Mouse (Mus musculus) kidney, postnatal 0 days (tissue): Measurements from ENCODE around the gene Rasgef1b. TPM values are rescaled to one million over a fixed set of nuclear protein-coding genes. Genes with fewer than 3 reads are reported as not detected.

ENCODE experiments used
- ATAC-seq: fragments of 200-750 bp; cut with Nextera tagmentation; replicated peaks from 2 replicates; pipeline ENCODE4 v1.8.0; 2017; ENCODE audit warnings: low read depth, moderate number of reproducible peaks, moderate TSS enrichment, moderate library complexity; ENCODE audit not compliant: low FRiP score
- DNase-seq: peaks from one replicate; pipeline ENCODE4 v3.0.0-alpha.2; 2016; ENCODE audit warnings: low spot score
- H3K27ac ChIP-seq: fragments of 300-500 bp; sonication (generic); 2 replicates; pipeline ENCODE4 v1.5.1; 2014; ENCODE audit warnings: mild to moderate bottlenecking
- H3K27me3 ChIP-seq: fragments of 300-500 bp; sonication (generic); 2 replicates; pipeline ENCODE4 v1.6.1; 2014; ENCODE audit warnings: low read length, mixed read lengths; ENCODE audit not compliant: insufficient read depth
- H3K36me3 ChIP-seq: fragments of 300-500 bp; sonication (generic); 2 replicates; pipeline ENCODE4 v1.6.1; 2014; ENCODE audit warnings: low read length, mixed read lengths; ENCODE audit not compliant: insufficient read depth
- H3K4me1 ChIP-seq: fragments of 300-500 bp; sonication (generic); replicated peaks from 2 replicates; pipeline ENCODE4 v1.6.1; 2014; ENCODE audit warnings: antibody characterized with exemption, low read length, mixed read lengths; ENCODE audit not compliant: insufficient read depth
- H3K4me2 ChIP-seq: fragments of 300-500 bp; sonication (generic); 2 replicates; pipeline ENCODE4 v1.6.1; 2014; ENCODE audit warnings: mild to moderate bottlenecking, low read length, moderate library complexity, mixed read lengths
- H3K4me3 ChIP-seq: fragments of 300-500 bp; sonication (generic); replicated peaks from 2 replicates; pipeline ENCODE4 v1.5.1; 2014; ENCODE audit warnings: low read depth, low read length
- H3K9ac ChIP-seq: fragments of 300-500 bp; sonication (generic); 2 replicates; pipeline ENCODE4 v1.6.1; 2014; ENCODE audit warnings: low read depth, low read length
- H3K9me3 ChIP-seq: fragments of 300-500 bp; sonication (generic); replicated peaks from 2 replicates; pipeline ENCODE4 v1.6.1; 2016; ENCODE audit warnings: low read length, inconsistent platforms, mixed read lengths
- CTCF ChIP-seq: IDR thresholded peaks from 2 replicates; pipeline ENCODE4 v1.5.1; 2016; ENCODE audit warnings: antibody characterized with exemption, low read depth, mild to moderate bottlenecking, moderate library complexity
- WGBS: fragments of 180-500 bp; shearing (Covaris S2); extraction: QIAGEN DNeasy Blood & Tissue Kit; methylation state at CpG from one replicate; pipeline ENCODE4 v1.1.7; 2014; 5-methylcytosine and 5-hydroxymethylcytosine counted together
- polyA plus RNA-seq: library from polyadenylated mRNA; unstranded; fragments of >200 nt; fragmentation: Nextera tagmentation; extraction: Ambion mirVana; gene quantifications from 2 replicates; pipeline ENCODE4 v1.2.1, GENCODE M21; 2015

Rasgef1b gene
- polyA plus RNA-seq, 1 experiment from 2014 or later = 7.3 TPM

DNA sequence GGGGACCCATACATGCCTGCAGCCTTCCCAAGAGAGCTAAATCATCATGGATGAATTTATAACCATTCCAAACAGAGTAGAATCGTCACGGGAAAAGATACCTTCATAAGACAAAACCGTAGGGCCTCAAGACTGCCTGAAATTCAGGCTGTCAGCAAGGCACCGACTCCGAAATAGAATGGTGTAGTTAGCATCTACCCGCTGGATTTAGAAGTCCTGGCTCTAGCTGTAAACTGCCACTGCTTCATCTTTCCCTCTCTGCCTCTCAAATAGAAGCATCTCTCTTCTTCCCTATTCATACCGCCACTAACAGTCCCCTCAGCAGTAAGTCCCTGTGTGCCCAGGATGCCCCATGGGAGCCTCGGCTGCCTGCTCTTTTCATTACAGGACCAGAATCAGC lies 10.9 kb downstream of the Rasgef1b start:
- DNase-seq = no peak
- Histone ChIP-seq H3K9me3 (no peaks in the 10 kb centered on the region), H3K27ac (no peak overlapping the region), H3K27me3 (no peaks in the 10 kb centered on the region), H3K36me3 (no peaks in the 10 kb centered on the region), H3K4me2 (no peak overlapping the region), H3K4me3 (no peak overlapping the region), H3K4me1 (no peaks in the 10 kb centered on the region), H3K9ac (no peak overlapping the region)
- 54% methylated on average over 8 of the region's 8 CpGs for WGBS
- no peak for ATAC-seq
- no peak for TF ChIP-seq CTCF

DNA sequence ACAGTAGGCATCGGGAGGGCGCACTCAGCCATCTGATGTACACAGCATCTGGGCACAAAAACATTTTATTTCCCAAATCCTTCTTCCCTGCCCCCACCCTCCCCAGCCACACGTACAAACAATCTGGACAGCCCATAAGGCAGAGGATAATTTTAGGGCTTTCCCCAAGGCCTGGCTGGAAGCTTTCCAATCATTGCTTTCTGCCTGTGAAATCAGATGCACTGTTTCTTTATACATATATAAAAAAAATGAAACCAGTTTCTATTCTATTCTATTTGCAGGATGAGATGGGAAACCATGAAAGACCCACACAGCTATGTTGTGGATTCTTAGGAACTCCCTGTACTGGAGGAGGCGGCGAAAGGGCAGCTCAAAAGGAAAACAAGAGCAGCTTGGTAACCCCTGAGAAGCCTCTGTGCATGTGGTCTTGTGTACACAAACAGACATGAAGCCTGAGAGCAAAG lies 13.6 kb downstream of the Rasgef1b start:
- DNase-seq = no peak
- WGBS = 45% methylated on average over 5 of the region's 5 CpGs
- H3K36me3 ChIP-seq = no peaks in the 10 kb centered on the region
- H3K4me3 ChIP-seq = no peak overlapping the region
- no peak overlapping the region for H3K27ac ChIP-seq
- H3K9ac ChIP-seq = no peak overlapping the region
- H3K4me1 ChIP-seq = no peaks in the 10 kb centered on the region
- H3K9me3 ChIP-seq = no peaks in the 10 kb centered on the region
- H3K4me2 ChIP-seq = no peak overlapping the region
- no peak for TF ChIP-seq CTCF
- H3K27me3 ChIP-seq = no peaks in the 10 kb centered on the region
- no peak for ATAC-seq

DNA sequence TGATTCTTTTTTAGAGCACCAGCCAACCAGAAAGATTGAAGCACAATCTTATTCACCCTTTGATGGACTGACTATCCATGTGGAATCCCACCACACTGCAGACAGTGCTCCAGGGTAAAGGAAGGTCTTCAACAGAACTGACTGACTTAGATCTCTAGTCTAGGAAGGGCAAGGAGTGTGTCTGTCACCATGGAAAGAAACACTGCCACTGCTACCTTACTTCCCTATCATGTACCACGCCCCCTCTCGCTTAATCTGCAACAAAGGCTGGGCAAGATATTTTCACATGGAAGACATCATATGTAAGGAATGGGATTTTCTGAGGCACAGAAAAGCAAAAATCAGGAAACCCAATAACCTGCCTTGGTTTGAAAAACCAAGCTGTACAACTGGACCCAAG lies 16.9 kb downstream of the Rasgef1b start:
- ATAC-seq (no peak), DNase-seq (no peak)
- no peaks in the 10 kb centered on the region for H3K9me3 ChIP-seq
- H3K4me2 ChIP-seq = no peak overlapping the region
- no peak overlapping the region for H3K27ac ChIP-seq
- no peaks in the 10 kb centered on the region for H3K36me3 ChIP-seq
- no peaks in the 10 kb centered on the region for H3K27me3 ChIP-seq
- H3K4me1 ChIP-seq = no peaks in the 10 kb centered on the region
- WGBS = 90% methylated on average over 2 of the region's 2 CpGs
- TF ChIP-seq CTCF = no peak
- no peak overlapping the region for H3K4me3 ChIP-seq
- H3K9ac ChIP-seq = no peak overlapping the region

- Histone ChIP-seq H3K4me2 (no peak overlapping the region), H3K27ac (no peak overlapping the region), H3K9ac (no peak overlapping the region), H3K4me1 (no peaks in the 10 kb centered on the region), H3K36me3 (no peaks in the 10 kb centered on the region), H3K4me3 (no peak overlapping the region), H3K27me3 (no peaks in the 10 kb centered on the region), H3K9me3 (no peaks in the 10 kb centered on the region)
- ATAC-seq (no peak), DNase-seq (peak; percentile 18)
- WGBS = 43% methylated on average over 6 of the region's 6 CpGs
- TF ChIP-seq CTCF = peak; percentile 54
Measured at GRCm38 (mm10) chr5:99708706-99709105, 20.2 kb downstream of the Rasgef1b start.

DNA sequence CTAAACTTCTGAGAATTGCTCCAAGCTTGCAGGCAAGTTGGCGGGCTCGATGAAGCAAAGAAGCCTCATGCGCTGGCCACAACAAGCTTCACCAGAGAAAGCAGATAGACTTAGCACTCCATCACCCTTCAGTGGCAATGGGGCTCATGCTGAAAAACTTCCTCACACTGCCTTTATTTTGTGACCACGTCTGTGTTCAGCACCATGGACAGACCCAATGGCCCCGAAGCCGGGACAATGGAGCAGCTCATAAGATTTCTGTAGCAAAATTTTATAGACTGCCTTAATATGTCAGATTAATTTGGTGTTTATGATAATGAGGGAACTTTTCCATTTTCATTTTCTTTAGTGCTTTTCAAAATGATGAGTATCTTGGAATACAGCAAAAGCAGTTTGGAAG lies 21.6 kb downstream of the Rasgef1b start:
- DNase-seq = peak; percentile 67
- H3K4me1 ChIP-seq = no peaks in the 10 kb centered on the region
- 36% methylated on average over 6 of the region's 6 CpGs for whole genome bisulfite sequencing

GRCm38 (mm10) chr5:99701811-99702210 lies 27.1 kb downstream of the Rasgef1b start:
- TF ChIP-seq CTCF = no peak
- no peak overlapping the region for H3K4me3 ChIP-seq
- 94% methylated on average over 5 of the region's 5 CpGs for WGBS
- H3K9me3 ChIP-seq = no peaks in the 10 kb centered on the region
- no peaks in the 10 kb centered on the region for H3K4me1 ChIP-seq
- no peaks in the 10 kb centered on the region for H3K27me3 ChIP-seq
- no peak overlapping the region for H3K4me2 ChIP-seq
- ATAC-seq = no peak
- H3K27ac ChIP-seq = no peak overlapping the region
- H3K36me3 ChIP-seq = no peaks in the 10 kb centered on the region
- H3K9ac ChIP-seq = no peak overlapping the region
- DNase-seq = no peak

More for the DNA sequence above, 21.6 kb downstream of the Rasgef1b start:
- Histone ChIP-seq H3K9ac (no peak overlapping the region), H3K4me2 (no peak overlapping the region), H3K36me3 (no peaks in the 10 kb centered on the region), H3K27me3 (no peaks in the 10 kb centered on the region), H3K9me3 (no peaks in the 10 kb centered on the region), H3K27ac (no peak overlapping the region), H3K4me3 (no peak overlapping the region)
- TF ChIP-seq CTCF = no peak
- no peak for ATAC-seq

- no peak for TF ChIP-seq CTCF
- no peak overlapping the region for H3K27ac ChIP-seq
- H3K4me3 ChIP-seq = no peak overlapping the region
- no peak for DNase-seq
- 83% methylated on average over 13 of the region's 13 CpGs for whole genome bisulfite sequencing
- H3K36me3 ChIP-seq = no peaks in the 10 kb centered on the region
- no peaks in the 10 kb centered on the region for H3K4me1 ChIP-seq
- no peaks in the 10 kb centered on the region for H3K27me3 ChIP-seq
- no peak for ATAC-seq
- no peak overlapping the region for H3K9ac ChIP-seq
- no peaks in the 10 kb centered on the region for H3K9me3 ChIP-seq
- no peak overlapping the region for H3K4me2 ChIP-seq
Measured at GRCm38 (mm10) chr5:99694712-99695360, 34.0 kb downstream of the Rasgef1b start.
